Mouse (Mus musculus): ENCODE data around the gene Prtg.

Gene Prtg

DNA sequence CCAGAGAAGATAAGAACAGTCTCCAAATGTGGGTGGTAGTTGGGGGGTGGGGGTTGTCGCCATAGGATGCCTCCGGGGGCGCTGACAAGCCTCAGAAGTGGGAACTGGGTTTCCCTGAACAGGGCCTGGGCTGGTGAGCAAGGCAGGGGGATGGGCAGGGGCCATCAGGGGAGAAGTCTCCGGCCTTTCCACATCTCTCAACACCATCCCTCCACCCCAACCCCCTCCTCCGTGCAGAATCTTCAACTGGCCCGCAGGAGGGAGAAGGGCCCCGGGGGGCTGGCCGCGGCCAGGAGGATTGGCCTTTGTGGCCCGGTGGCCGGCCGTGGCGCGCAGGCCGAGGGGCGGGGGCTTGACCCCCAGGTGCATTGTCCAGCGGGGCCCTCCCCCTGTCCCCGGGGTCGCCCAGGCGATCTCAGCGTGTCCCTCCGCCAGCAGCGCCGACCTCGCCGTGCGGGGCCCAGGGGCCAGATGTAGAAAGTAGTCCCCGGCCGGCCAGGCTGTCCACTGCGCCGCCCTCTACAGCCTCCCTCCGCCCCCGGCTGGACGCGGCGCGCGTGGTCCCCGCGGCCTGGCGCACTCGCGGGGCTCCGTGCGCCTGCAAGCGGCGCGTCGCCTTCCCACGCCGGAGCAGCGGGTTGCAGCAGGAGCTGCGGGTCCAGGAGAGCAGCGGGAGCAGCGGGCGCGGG is at the start of gene Prtg:
TSS of gene Prtg (plus strand) at position 144 of the 689 bp plus-strand sequence.
- DNase-seq (ENCODE audit: low spot score), result no peak

DNA sequence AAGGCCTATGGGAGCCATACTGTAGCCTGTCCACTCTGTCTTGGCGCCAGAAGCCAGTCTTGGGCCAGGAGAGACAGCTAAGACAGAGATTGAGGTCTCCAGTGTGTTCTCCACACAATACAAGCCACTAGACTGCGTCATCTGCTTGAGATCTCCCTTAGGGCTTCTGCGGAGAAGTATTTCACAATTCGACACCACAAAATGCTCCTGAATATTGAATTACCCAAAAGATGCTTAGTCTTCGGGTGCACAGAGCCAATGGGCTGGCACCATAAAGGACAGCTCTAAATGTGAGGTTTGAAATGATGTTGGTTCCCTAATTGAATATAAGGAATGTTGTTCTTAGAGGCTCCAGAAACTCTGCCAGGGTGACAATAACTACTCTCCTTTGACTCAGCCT is 49.5 kb upstream of the Prtg start:
- no peak for DNase-seq (ENCODE audit: low spot score)

- DNase-seq (ENCODE audit: low spot score), result no peak
Observed at GRCm38 (mm10) chr9:72758705-72759131, 48.0 kb upstream of the Prtg start.

- no peak for DNase-seq (ENCODE audit: low spot score)
Observed at GRCm38 (mm10) chr9:72763050-72763718, 43.5 kb upstream of the Prtg start.

- DNase-seq (ENCODE audit: low spot score), result peak; percentile 82
Observed at GRCm38 (mm10) chr9:72766789-72767349, 39.8 kb upstream of the Prtg start.

- DNase-seq (ENCODE audit: low spot score), result no peak
Observed at GRCm38 (mm10) chr9:72775022-72775421, 31.7 kb upstream of the Prtg start.

- DNase-seq (ENCODE audit: low spot score), result no peak
Observed at GRCm38 (mm10) chr9:72779004-72779403, 27.7 kb upstream of the Prtg start.

- no peak for DNase-seq (ENCODE audit: low spot score)
Observed at GRCm38 (mm10) chr9:72779733-72780132, 26.9 kb upstream of the Prtg start.

DNA sequence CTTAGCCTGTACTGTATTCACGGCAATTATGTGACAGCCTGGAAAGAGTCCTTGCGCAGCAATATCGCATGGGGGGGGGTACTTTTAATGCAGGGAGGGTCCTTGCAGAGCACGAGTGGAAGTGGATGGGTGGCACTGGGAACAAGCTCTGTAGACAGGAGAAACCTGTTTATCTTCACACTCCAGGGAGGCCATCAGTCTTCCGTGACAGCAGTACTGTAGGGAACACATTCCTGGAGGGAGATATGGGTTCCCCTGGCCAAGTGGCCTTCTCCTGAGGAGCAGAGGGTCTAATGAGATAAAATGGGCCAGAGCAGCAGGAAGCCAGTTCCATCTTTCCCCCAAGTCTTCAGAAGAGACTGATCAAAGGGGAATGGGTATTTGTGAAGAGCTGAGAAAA is 26.0 kb upstream of the Prtg start:
- no peak for DNase-seq (ENCODE audit: low spot score)

GRCm38 (mm10) chr9:72781466-72781865 is 25.2 kb upstream of the Prtg start:
- DNase-seq (ENCODE audit: low spot score), result no peak

GRCm38 (mm10) chr9:72782121-72782520 is 24.6 kb upstream of the Prtg start:
- no peak for DNase-seq (ENCODE audit: low spot score)

DNA sequence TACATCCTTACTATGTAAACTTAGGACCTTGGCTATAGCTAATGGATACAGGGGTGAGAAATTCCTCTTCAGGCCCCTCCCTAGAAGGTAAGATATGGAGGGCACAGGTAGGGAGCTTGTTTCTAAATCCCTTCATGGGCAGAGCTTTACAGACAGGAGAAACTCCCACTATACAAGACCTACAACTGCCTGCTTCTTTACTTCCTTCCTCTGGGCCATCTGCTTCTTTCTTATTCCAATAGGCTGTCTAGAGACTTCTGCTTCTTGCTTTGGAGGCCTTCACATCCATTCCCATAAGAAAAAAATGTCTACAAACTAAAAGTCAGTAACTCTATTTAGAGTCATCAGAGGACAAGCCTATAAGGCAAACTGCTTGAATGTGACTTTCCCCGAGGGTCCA is 18.9 kb upstream of the Prtg start:
- no peak for DNase-seq (ENCODE audit: low spot score)

DNA sequence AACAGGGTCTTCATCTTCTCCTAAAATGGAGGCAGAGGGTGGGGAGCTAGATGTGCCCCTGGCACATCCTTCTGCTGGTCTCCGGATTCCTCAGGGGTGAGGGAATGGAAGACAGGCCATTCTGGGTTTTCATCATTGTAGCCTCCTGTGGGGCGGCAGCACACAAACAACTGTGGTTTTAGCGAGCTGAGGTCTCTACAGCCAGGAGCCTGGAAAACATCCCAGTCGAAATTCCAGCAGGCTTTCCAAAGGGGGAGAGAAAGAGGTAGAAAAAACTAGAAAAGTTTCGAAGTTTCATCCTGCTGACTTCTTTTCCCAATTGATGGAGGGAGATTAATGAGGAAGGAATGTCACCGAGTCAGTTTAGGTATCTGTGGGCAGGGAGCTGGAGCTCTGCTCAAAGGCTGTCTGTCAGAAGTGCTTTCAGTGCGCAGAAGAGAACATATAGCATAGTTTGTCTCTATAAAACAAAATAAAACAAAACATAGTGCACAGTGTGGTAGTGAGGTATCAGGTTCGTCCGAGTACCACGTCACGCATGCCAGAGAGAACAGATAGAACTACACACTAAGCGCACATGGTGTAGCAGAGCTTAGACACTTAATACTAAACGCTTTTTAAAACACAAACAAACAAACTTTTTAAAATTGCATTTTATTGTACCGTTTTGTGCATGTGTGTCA is 16.0 kb upstream of the Prtg start:
- no peak for DNase-seq (ENCODE audit: low spot score)

DNA sequence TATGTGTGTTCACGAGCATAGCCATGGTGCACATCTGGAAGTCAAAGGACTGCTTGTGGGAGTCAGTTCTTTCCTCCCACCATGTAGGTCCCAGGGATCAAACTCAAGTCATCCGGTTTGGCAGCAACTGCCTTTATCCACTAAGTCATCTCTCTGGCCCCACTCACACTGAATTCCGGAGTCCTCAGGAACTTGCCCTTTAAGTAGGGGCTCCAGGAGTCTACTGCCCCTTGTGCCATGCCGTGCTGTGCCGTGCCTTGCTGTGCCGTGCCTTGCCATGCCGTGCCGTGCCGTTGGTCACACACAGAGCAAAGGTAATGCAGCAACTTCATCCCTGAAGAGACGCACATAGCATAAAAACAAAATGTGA is 15.5 kb upstream of the Prtg start:
- no peak for DNase-seq (ENCODE audit: low spot score)

GRCm38 (mm10) chr9:72791681-72792080 is 15.0 kb upstream of the Prtg start:
- DNase-seq (ENCODE audit: low spot score), result no peak

DNA sequence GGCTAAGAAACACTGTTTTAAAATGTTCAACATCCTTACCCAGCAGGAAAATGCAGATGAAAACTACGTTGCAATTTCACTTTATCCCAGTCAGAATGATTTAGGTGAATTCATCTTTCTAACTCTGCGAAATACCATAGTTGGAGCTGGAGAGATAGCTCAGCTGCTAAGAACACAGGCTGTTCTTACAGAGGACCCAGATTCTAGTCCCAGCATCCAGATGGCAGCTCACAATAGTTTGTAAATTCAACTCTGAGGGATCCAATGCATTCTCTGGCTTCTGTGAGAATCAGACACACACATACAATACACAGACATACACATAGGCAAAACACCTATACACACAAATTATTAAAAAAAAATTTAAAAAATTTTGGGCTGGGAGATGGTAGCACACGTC is 11.4 kb upstream of the Prtg start:
- DNase-seq (ENCODE audit: low spot score), result no peak

DNA sequence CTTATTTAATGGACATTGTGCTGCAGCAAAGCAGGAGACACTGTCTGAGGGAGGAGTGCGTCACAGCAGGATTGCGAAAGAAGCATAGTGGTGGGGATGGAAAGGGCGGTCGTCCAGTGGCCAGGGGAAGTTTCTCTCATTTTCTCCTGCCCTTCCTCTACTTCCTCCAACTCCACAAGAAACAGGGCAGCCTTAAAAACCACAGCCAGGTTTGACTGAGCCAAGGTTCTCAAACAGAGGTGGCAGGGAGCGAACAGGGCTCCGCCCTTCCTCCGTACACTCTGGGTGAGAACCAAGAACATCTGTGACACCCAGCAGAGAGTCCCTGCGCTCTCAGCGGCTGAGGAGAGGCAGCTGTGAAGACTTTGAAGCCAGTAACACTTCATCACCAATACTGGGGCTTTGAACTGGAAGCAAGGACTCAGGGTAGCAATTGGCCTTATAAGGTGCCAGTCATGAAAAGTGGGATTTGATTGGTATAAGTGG is 9.5 kb upstream of the Prtg start:
- peak; percentile 33 for DNase-seq (ENCODE audit: low spot score)

DNA sequence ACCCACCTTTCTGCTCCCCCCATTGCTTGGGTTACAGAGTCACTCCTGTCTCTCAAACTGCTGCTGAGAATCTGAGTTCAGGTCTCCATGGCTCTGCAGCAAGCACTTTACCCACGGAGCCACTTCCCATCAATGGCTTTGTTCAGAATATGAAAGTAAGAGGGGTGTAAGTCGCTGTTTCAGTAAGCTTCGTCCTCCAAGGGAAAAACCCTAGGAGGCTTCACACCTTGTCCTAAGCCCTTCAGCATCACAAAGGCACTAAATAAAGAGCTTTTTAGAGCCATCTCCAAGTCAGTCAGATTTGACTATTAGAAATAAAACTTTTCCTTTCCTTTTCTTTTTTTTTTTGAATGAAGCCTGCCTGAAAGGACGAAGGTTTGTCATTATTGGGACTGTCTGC is 3.4 kb upstream of the Prtg start:
- DNase-seq (ENCODE audit: low spot score), result no peak

DNA sequence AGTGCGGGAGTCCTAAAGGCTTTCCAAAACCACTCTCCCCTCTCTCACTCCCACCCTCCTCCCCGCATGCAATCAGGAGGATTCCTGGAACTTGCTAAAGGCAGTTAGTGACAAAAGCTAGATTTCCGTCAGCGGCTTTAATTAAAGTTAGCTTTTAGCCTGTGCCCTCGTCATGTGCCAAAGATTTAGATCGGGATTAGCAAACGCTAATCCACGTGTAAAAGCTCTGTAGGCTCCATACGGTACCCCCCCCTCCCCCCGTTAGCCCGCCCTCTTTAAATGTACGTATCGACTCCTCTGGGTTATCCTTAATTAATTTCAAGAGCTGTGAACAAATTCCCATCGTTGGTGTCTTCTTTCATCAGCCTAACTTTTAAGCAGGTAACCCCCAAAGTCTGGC is 528 bp upstream of the Prtg start:
- no peak for DNase-seq (ENCODE audit: low spot score)

DNA sequence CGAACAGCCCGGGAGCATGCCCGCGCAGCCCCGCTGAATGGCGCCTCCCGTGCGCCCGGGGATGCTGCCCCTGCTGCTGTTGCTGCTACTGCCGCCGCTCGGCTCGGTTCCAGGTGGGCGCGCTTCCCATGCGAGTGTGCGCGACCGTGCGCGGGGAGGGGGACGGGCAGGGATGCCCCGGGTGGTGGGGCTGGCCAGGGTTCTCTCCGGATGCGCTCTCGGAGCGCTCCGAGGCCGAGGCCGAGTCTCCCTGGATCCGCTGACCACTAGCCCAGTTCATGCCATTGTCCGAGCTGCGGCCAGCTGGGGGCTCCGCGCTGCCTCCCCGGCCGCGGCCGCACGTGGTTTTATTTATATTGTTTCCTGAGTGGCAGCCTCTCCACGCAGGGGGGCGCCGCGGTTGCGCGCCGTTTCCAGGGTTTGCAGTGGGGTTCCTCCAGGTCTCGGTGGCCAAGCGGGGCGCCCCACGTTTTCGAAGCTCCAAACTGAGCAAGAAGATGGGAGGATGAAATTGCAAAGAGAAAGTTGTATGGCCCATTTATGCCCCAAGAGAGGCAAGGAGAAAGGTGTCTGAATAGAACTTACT is 839 bp downstream of the Prtg start:
- DNase-seq (ENCODE audit: low spot score), result peak; percentile 8

- no peak for DNase-seq (ENCODE audit: low spot score)
Observed at GRCm38 (mm10) chr9:72808176-72808575, 1.5 kb downstream of the Prtg start.

DNA sequence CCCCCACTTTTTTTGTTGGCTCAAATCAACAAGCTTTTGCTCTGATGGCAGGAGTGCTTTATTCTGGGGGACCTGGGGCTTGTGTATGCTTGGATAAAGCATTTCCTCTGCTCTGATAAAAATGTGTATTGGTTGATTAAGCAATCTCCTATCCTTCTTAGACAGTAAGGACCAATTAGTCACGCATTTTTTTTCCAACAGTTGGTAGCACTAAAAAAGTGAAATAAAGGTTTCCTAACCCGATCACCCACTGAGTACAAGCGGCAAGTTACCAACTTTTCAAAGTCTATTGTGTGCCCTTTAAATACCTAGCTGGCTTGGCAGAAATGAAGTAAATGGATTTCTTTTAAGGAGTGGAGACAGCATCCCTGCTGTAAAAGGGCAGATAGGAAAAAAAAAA is 1.9 kb downstream of the Prtg start:
- no peak for DNase-seq (ENCODE audit: low spot score)

- DNase-seq (ENCODE audit: low spot score), result no peak
Observed at GRCm38 (mm10) chr9:72809077-72809476, 2.4 kb downstream of the Prtg start.
